Mouse (Mus musculus) layer of hippocampus, adult 9-10 months (tissue): ENCODE measurements around the gene Gpn3.

ENCODE experiments used
- DNase-seq: peaks from one replicate; pipeline ENCODE4 v3.0.0; 2022; ENCODE audit warnings: low spot score

The Gpn3 gene

DNA sequence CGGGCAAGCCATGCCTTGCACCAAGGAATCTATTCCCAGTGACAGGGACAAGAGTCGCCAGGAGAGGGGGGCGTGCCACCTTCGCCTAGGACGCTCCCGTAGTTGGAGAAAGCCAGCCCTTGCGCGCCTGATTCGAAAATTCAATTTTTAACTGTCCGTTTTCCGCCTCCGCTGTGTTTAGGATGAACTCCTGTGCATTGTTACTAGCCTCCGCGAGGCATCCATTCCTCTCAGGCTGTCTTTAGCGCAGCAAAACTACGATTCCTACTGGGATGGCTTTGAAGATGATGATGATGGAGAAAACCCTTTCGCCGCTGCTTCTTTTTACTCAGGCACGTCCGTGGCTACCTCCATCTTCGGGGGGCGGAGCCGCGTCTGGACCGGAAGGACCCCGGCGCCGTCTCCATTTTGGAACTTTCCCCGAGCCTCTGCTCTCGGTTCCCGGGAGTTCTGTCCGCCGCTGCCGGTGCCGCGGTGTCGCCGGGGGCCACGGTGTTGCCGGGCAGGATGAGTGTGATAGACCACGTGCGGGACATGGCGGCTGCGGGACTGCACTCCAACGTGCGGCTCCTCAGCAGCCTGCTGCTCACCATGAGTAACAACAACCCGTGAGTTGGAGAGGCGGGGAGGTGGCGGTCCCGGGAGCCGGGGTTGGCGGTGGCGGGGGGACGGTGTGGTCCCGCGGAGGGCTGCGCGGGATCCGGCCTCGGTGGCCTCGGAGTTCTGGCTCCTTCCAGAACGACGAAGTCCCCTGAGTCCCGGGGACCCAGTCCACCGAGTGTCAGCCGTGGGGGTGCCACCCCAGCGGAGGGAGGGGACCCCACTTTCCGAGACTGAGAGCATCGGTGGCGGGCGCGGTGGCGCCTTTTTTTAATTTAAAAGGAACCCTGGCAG lies 50.6 kb downstream of the Gpn3 start:
- DNase-seq = peak; percentile 88

DNA sequence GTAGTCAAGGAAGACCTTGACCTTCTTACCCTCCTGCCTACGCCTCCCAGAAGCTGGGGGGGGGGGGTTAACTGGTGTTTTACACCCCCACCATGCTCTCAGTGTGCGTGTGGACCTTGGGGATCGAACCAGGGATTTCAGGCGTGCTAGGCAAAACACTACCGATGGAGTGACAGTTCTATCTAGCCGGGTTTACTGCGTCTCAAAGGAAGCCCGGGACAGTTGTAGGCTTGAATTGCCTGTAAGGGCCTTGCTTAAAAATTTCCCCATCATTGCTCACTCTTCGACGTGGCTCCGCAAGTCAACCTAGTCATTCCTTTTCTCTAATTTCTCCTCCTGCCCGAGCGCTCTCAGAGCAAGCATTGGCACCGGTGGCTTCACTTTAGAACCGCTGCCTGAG lies 51.4 kb downstream of the Gpn3 start:
- no peak for DNase-seq

DNA sequence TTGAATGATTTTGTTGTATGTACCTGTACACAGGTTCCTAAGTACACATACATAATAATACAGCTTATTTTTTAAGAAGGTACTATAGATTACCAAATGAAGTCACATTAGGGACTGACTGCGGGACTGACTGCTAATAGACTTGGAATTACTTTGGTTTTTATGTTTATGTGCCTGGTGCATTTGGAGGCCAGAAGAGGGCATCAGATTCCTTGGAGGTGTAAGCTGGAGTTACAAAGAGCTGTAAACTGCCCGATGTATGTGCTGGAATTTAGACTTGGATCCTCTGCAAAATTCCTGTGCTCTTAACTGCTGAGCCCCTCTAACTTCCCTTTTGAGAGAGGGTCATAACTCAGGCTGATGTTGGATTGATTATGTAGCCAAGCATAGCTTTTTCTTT lies 53.9 kb downstream of the Gpn3 start:
- DNase-seq = no peak

DNA sequence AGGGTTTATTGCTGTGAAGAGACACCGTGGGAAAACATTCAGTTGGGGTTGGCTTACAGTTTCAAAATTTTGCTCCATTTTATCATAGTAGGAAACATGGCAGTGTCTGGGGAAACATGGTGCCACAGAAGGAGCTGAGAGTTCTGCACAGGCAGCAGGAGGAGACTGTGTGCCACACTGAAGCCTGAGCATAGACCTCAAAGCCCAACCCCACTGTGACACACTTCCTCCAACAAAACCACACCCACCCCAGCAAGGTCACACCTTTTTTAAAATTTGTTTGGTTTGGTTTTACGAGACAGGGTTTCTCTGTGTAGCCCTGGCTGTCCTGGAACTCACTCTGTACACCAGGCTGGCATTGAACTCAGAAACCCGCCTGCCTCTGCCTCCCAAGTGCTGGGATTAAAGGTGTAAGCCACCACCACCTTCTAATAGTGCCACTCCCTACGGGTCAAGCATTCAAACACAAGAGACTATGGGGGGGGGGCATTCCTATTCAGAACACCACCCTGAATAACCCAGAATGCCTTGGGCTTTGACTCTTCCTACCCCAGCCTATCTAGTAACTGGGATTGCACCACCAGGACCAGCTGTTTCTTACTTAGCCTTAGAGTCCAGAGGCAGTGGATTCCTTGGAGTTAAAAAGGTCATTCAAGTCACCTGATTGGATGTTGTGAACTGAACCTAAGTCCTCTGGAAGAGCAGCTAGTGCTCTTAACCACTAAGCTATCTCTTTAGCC lies 58.5 kb downstream of the Gpn3 start:
- DNase-seq = no peak

DNA sequence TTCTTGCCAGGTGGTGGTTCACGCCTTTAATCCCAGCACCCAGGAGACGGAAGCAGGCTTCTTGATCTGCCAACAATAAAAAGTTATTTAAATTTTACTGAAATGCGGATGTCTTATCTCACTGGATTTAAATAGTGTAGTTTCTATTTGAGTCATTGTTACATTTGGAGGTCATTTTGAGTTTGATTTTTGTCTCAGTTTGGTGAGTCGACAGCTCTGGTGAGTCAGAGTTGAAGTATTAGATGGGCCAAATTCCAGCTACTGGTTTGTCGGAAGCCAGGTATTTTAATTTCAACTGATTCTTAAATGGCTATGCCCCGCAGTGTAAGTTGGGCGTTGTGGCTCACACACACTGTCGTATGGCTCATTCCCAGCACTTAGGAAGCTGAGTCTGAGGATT lies 59.5 kb downstream of the Gpn3 start:
- DNase-seq = no peak
